Mouse (Mus musculus) heart, adult 2 months (tissue): ENCODE results near the gene Rpa1.

Experiments
- EP300 ChIP-seq: fragments of 200-500 bp; IDR thresholded peaks from 2 replicates; pipeline ENCODE4 v1.6.1; 2011; ENCODE audit warnings: low read depth, low read length, control low read depth; ENCODE audit not compliant: insufficient read depth
- POLR2A ChIP-seq: fragments of 200-500 bp; IDR thresholded peaks from 2 replicates; pipeline ENCODE4 v1.6.1; 2011; ENCODE audit warnings: mild to moderate bottlenecking, low read depth, low read length, control low read depth; ENCODE audit not compliant: insufficient read depth

DNA sequence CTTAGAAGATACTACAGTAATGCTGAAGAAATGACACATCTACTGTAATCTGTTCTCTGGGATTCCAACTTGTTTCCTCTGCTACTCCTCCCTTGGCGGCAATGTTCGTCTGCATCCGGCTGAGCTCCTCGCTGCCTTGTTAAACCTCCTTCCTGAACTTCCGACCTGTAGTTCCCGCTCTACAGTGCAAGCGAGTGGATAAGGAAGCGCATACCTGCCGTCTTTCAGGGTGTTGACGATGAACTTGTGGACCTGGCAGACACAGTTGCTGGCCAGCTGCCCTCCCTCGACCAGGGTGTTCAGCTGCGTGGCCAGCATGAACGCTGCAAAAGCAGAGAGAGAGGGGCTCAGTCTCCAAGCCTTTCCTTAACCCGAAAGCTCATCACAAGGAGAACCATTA, 8.0 kb downstream of the Rpa1 start:
- TF ChIP-seq EP300 = no peak
- TF ChIP-seq POLR2A = no peak
